Mouse (Mus musculus) kidney, adult 2 months (tissue): ENCODE results near the gene Magi2.

Experiments used
- CTCF ChIP-seq: fragments of 200-500 bp; conservative IDR thresholded peaks from 2 replicates; pipeline ENCODE4 v1.5.1; 2011; ENCODE audit warnings: low read depth, mild to moderate bottlenecking, control low read depth, low read length, moderate library complexity, mixed read lengths; ENCODE audit not compliant: insufficient read depth, insufficient read length
- POLR2A ChIP-seq: fragments of 200-500 bp; IDR thresholded peaks from one replicate; pipeline ENCODE4 v1.6.1; 2011; ENCODE audit warnings: low read depth, low read length, control low read depth

DNA sequence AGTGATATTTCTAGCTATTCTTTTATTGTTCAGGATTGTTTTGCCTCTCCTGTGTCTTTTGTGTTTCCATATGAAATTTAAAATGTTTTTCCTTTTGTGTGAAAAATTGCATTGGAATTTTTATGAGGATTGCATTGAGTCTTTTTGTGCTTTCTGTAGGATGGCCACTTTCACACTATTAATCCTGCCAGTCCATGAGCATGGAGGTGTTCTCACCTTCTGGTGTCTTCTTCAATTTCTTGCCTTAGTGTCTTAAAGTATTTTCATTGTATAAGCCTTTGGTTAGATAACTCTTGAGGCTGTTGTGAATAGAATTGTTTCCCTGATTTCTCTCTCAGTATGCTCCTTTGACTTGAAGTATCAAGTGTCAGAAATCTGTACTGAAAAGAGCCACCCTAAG, 1296.9 kb downstream of the Magi2 start:
- TF ChIP-seq CTCF, result no peak
- no peak for TF ChIP-seq POLR2A
